15 mouse cellular contexts compared by ENCODE assay signal in genomic region chr13:20386462-20387141, GRCm38 (mm10).
DNase-seq lines count a peak whose midpoint lies in the region; ATAC-seq lines count a peak whose summit lies in the region.
"Had no signal": no experiment of that assay in that cellular context is flagged by ENCODE, and none has a peak within 500 bp of the region (broad histone marks: within the 10 kb centered on the region; RNA-seq: fewer than 3 reads in every experiment).

No protein-coding gene starts in this region.

- H3K4me3 ChIP-seq in forebrain, embryonic 12.5 days (replicated peaks) = no peak overlapping the region
- H3K4me3 ChIP-seq: liver, embryonic 15.5 days; midbrain, embryonic 12.5 days; neural tube, embryonic 13.5 days had no signal

- H3K9me3 ChIP-seq in forebrain, embryonic 12.5 days = no peaks in the 10 kb centered on the region
- H3K9me3 ChIP-seq: liver, embryonic 15.5 days; midbrain, embryonic 12.5 days; neural tube, embryonic 13.5 days had no signal

- H3K27ac ChIP-seq in forebrain, embryonic 12.5 days = no peak overlapping the region
- H3K27ac ChIP-seq: liver, embryonic 15.5 days; midbrain, embryonic 12.5 days; neural tube, embryonic 13.5 days had no signal

- H3K36me3 ChIP-seq in forebrain, embryonic 12.5 days (replicated peaks) = no peaks in the 10 kb centered on the region
- H3K36me3 ChIP-seq: liver, embryonic 15.5 days; midbrain, embryonic 12.5 days; neural tube, embryonic 13.5 days had no signal

- no peaks in the 10 kb centered on the region for H3K4me1 ChIP-seq in forebrain, embryonic 12.5 days
- H3K4me1 ChIP-seq: liver, embryonic 15.5 days; midbrain, embryonic 12.5 days; neural tube, embryonic 13.5 days had no signal

- peak; percentile 74 for DNase-seq in adrenal gland, adult 2 months
- DNase-seq in adrenal gland, postnatal 25 days = no peak
- peak; percentile 21 for DNase-seq in kidney, adult 9 months
- DNase-seq in kidney, postnatal 4 days = no peak
- DNase-seq in ZHBTc4 (ENCODE audit: low read depth, low spot score) = peak; percentile 10
- peak; percentile 66 for DNase-seq in lung, postnatal 10 days
- no peak for DNase-seq in thymus, adult 18-20 months
- DNase-seq: B cell, adult 2 months; kidney, postnatal 10 days had no signal

- H3K4me2 ChIP-seq in forebrain, embryonic 12.5 days = no peak overlapping the region
- H3K4me2 ChIP-seq: liver, embryonic 15.5 days; midbrain, embryonic 12.5 days; neural tube, embryonic 13.5 days had no signal

- H3K27me3 ChIP-seq in forebrain, embryonic 12.5 days = no peaks in the 10 kb centered on the region
- H3K27me3 ChIP-seq: liver, embryonic 15.5 days; midbrain, embryonic 12.5 days; neural tube, embryonic 13.5 days; Patski had no signal

- ATAC-seq in forebrain, embryonic 12.5 days (ENCODE audit: low FRiP score) = no peak
- ATAC-seq: hindbrain, embryonic 16.5 days; Patski had no signal

- no peak overlapping the region for H3K9ac ChIP-seq in forebrain, embryonic 12.5 days
- H3K9ac ChIP-seq: liver, embryonic 15.5 days; midbrain, embryonic 12.5 days; neural tube, embryonic 13.5 days had no signal

- WGBS in forebrain, embryonic 12.5 days = 86% methylated on average over 4 of the region's 4 CpGs

Comparison
In these comparisons a context has a peak if more than half of its experiments do, and no peak if none do; other contexts are left out.
1. DNase-seq: peak in adrenal gland, adult 2 months (single experiment), kidney, adult 9 months (single experiment), ZHBTc4 (single experiment) and lung, postnatal 10 days (single experiment); none in adrenal gland, postnatal 25 days (single experiment), kidney, postnatal 4 days (0 of 2) and thymus, adult 18-20 months (0 of 2).